Mouse (Mus musculus): ENCODE data around the gene Wwc2.

- TF ChIP-seq CTCF (IDR thresholded peaks at IDR 0.05; ENCODE audit: low read depth) (no peak), EP300 (IDR thresholded peaks at IDR 0.05; ENCODE audit: low read depth) (no peak)
Observed at GRCm38 (mm10) chr8:47939933-47940870, 50.5 kb downstream of the Wwc2 start.
